Comparison of ENCODE assay signal across 10 mouse cellular contexts in the genomic region with DNA sequence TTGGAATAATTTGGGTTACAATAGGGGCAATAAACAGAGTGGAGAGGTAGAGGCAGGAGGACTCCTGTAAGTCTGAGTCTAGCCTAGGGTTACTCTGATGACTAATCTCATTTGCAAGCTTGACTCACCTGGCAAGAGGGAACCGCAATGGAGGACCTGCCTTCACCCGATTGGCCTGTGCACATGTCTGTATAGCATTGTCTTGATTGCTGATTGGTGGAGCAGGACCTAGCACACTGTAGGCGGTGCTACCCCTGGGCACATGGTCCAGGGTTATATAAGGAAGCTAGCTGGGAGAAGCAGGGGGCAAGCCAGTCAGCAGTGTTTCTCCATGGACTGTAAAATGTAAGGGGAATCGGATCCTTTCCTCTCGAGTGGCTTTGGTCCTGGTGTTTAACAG. TPM values are rescaled to one million over a fixed set of nuclear protein-coding genes. Genes with fewer than 3 reads are reported as not detected.
A peak's percentile ranks its signal among the peaks of the same experiment; 100 is the strongest.
DNase-seq lines count a peak whose midpoint lies in the region; ATAC-seq and TF ChIP-seq lines count a peak whose summit lies in the region.
"Had no signal": no experiment of that assay in that cellular context is flagged by ENCODE, and none has a peak within 500 bp of the region (broad histone marks: within the 10 kb centered on the region; RNA-seq: fewer than 3 reads in every experiment).

No protein-coding gene starts in this region.

- no peak overlapping the region for H3K4me2 ChIP-seq in kidney, postnatal 0 days (ENCODE audit: low read length)
- H3K4me2 ChIP-seq in intestine, embryonic 15.5 days (replicated peaks), result no peak overlapping the region

- no peaks in the 10 kb centered on the region; the same call in 1 of the 2 replicates for H3K4me1 ChIP-seq in kidney, postnatal 0 days (replicated peaks; ENCODE audit: insufficient read depth, low read length)
- no peaks in the 10 kb centered on the region for H3K4me1 ChIP-seq in ES-Bruce4 (ENCODE audit: control insufficient read depth, insufficient read depth, low read length)
- peaks cover 7% of the 10 kb centered on the region for H3K4me1 ChIP-seq in intestine, embryonic 15.5 days (replicated peaks)

- H3K36me3 ChIP-seq in kidney, postnatal 0 days (ENCODE audit: insufficient read depth, low read length), result no peaks in the 10 kb centered on the region
- no peaks in the 10 kb centered on the region for H3K36me3 ChIP-seq in ES-Bruce4 (ENCODE audit: control insufficient read depth, insufficient read depth, low read length, poor library complexity, severe bottlenecking)
- H3K36me3 ChIP-seq in intestine, embryonic 15.5 days, result no peaks in the 10 kb centered on the region
- H3K36me3 ChIP-seq: limb, embryonic 15.5 days had no signal

- 0 out of 2 replicates have a peak, but pooled peaks have one; percentile 2 for TF ChIP-seq EP300 in ES-Bruce4 (IDR thresholded peaks at IDR 0.05; ENCODE audit: insufficient read depth, low read depth, low read length)

- no peak overlapping the region for H3K9ac ChIP-seq in kidney, postnatal 0 days (ENCODE audit: low read depth, low read length)
- no peak overlapping the region for H3K9ac ChIP-seq in ES-Bruce4 (ENCODE audit: low read depth, poor library complexity, severe bottlenecking)
- H3K9ac ChIP-seq in intestine, embryonic 15.5 days, result no peak overlapping the region
- H3K9ac ChIP-seq: limb, embryonic 15.5 days had no signal

- peak; percentile 90 for TF ChIP-seq POLR2A in ES-Bruce4 (IDR thresholded peaks at IDR 0.05; ENCODE audit: insufficient read depth, low read length)

- WGBS in kidney, postnatal 0 days, result 81% methylated on average over 5 of the region's 5 CpGs
- 85% methylated on average over 5 of the region's 5 CpGs for WGBS in intestine, embryonic 15.5 days

- no peak for TF ChIP-seq CTCF in kidney, postnatal 0 days (IDR thresholded peaks at IDR 0.05; ENCODE audit: low read depth)
- no peak for TF ChIP-seq CTCF in ES-Bruce4 (IDR thresholded peaks at IDR 0.05; ENCODE audit: low read depth, low read length)

- DNase-seq in cerebellum, adult 11 months, result peak; percentile 26
- DNase-seq in cerebellum, postnatal 4 days (ENCODE audit: low spot score in 2 of 2), result no peak
- DNase-seq in kidney, postnatal 0 days (ENCODE audit: low spot score), result peak; percentile 49
- DNase-seq in kidney, postnatal 14 days, result no peak
- no peak for DNase-seq in ovary, postnatal 10 days (ENCODE audit: low spot score)
- DNase-seq: midbrain, embryonic 14.5 days had no signal

- no peak overlapping the region for H3K4me3 ChIP-seq in kidney, postnatal 0 days (replicated peaks; ENCODE audit: low read depth, low read length)
- peak overlapping the region; percentile 7; the same call in 1 of the 2 replicates for H3K4me3 ChIP-seq in ES-Bruce4 (ENCODE audit: low read depth, low read length)
- no peak overlapping the region for H3K4me3 ChIP-seq in intestine, embryonic 15.5 days (replicated peaks)
- H3K4me3 ChIP-seq: limb, embryonic 15.5 days had no signal

- no peaks in the 10 kb centered on the region for H3K27me3 ChIP-seq in kidney, postnatal 0 days (ENCODE audit: insufficient read depth, low read length)
- H3K27me3 ChIP-seq in ES-Bruce4 (ENCODE audit: control insufficient read depth, insufficient read depth, low read length, poor library complexity, severe bottlenecking), result no peaks in the 10 kb centered on the region
- peaks cover 15% of the 10 kb centered on the region for H3K27me3 ChIP-seq in intestine, embryonic 15.5 days (replicated peaks)

- no peaks in the 10 kb centered on the region for H3K9me3 ChIP-seq in kidney, postnatal 0 days (replicated peaks; ENCODE audit: low read length)
- no peaks in the 10 kb centered on the region for H3K9me3 ChIP-seq in ES-Bruce4 (replicated peaks; ENCODE audit: control insufficient read depth, insufficient read depth, low read length, poor library complexity, severe bottlenecking)
- no peaks in the 10 kb centered on the region for H3K9me3 ChIP-seq in intestine, embryonic 15.5 days
- H3K9me3 ChIP-seq: limb, embryonic 15.5 days had no signal

- peak; percentile 55; the same call in 1 of the 2 replicates for ATAC-seq in kidney, postnatal 0 days (replicated peaks; ENCODE audit: low FRiP score, low read depth)
- ATAC-seq in intestine, embryonic 15.5 days, result 0 out of 2 replicates have a peak, but pooled peaks have one; percentile 42
- ATAC-seq in inflammation-experienced regulatory T-cells, adult 6 months, result no peak

- H3K27ac ChIP-seq in kidney, postnatal 0 days, result no peak overlapping the region
- peak overlapping the region; percentile 56 for H3K27ac ChIP-seq in ES-Bruce4 (ENCODE audit: insufficient read depth, low read length)
- no peak overlapping the region for H3K27ac ChIP-seq in intestine, embryonic 15.5 days

RNA-seq across cellular contexts. Expression of a gene that starts 4.7 kb away (rescaled TPM):
- polyA plus RNA-seq in kidney, postnatal 0 days (2015; fragmentation: Nextera tagmentation; extraction: Ambion mirVana), result 1.6 and 2.0 TPM in 2 replicates
- polyA plus RNA-seq in ES-Bruce4 (2011; ENCODE audit: insufficient read depth, insufficient read length, low read depth, missing spikeins), result 5.6 and 9.6 TPM in 2 replicates
- polyA plus RNA-seq in intestine, embryonic 15.5 days (2015; fragmentation: Nextera tagmentation; extraction: Ambion mirVana), result 0.16 and 0.29 TPM in 2 replicates
- polyA plus RNA-seq in inflammation-experienced regulatory T-cells, adult 6 months (2017; shearing (Covaris generic)), result under 1 TPM in 1 of 3 experiments, not detected in 2; 0.23 TPM

RNA-seq across cellular contexts. Expression of a gene that starts 31.5 kb away (rescaled TPM):
- polyA plus RNA-seq in kidney, postnatal 0 days (2015; fragmentation: Nextera tagmentation; extraction: Ambion mirVana), result 1,072 and 1,182 TPM in 2 replicates
- 2,020 and 2,244 TPM in 2 replicates for polyA plus RNA-seq in ES-Bruce4 (2011; ENCODE audit: insufficient read depth, insufficient read length, low read depth, missing spikeins)
- polyA plus RNA-seq in intestine, embryonic 15.5 days (2015; fragmentation: Nextera tagmentation; extraction: Ambion mirVana), result 1,063 and 1,131 TPM in 2 replicates
- polyA plus RNA-seq in inflammation-experienced regulatory T-cells, adult 6 months (2017; shearing (Covaris generic)), result 1,000 to 10,000 TPM; 2,465 to 4,071 (median 3,234) TPM

RNA-seq across cellular contexts. Expression of a gene that starts 35.2 kb away (rescaled TPM):
- polyA plus RNA-seq in kidney, postnatal 0 days (2015; fragmentation: Nextera tagmentation; extraction: Ambion mirVana), result 8.8 and 9.0 TPM in 2 replicates
- 5.2 and 6.3 TPM in 2 replicates for polyA plus RNA-seq in ES-Bruce4 (2011; ENCODE audit: insufficient read depth, insufficient read length, low read depth, missing spikeins)
- polyA plus RNA-seq in intestine, embryonic 15.5 days (2015; fragmentation: Nextera tagmentation; extraction: Ambion mirVana), result 6.5 and 7.5 TPM in 2 replicates
- 1 to 10 TPM; 1.5 to 2.7 (median 2.4) TPM for polyA plus RNA-seq in inflammation-experienced regulatory T-cells, adult 6 months (2017; shearing (Covaris generic))

Comparison
In these comparisons a context has a peak if more than half of its experiments do, and no peak if none do; other contexts are left out.
1. DNase-seq: peak in cerebellum, adult 11 months (single experiment) and kidney, postnatal 0 days (single experiment); none in cerebellum, postnatal 4 days (0 of 2), kidney, postnatal 14 days (single experiment) and ovary, postnatal 10 days (single experiment).